Mouse (Mus musculus) urinary bladder, adult 2 months (tissue): ENCODE measurements around the gene Wfdc1. TPM values are rescaled to one million over a fixed set of nuclear protein-coding genes. Genes with fewer than 3 reads are reported as not detected.

Experiments used
- DNase-seq: peaks from one replicate; pipeline ENCODE4 v3.0.0; 2022; ENCODE audit warnings: low spot score
- polyA plus RNA-seq: library from polyadenylated mRNA; depleted of rRNA; stranded (reverse); fragments of >200 nt; gene quantifications from 2 replicates; pipeline ENCODE4 v1.2.3, GENCODE M21; 2012

Wfdc1 gene
- polyA plus RNA-seq, 1 experiment, result 147 TPM

GRCm38 (mm10) chr8:119691989-119692388 lies 25.8 kb downstream of the Wfdc1 start:
- DNase-seq, result no peak

- no peak for DNase-seq
Observed at GRCm38 (mm10) chr8:119694696-119695095, 28.5 kb downstream of the Wfdc1 start.

- DNase-seq, result no peak
Observed at GRCm38 (mm10) chr8:119697163-119697562, 31.0 kb downstream of the Wfdc1 start.

GRCm38 (mm10) chr8:119698960-119699359 lies 32.8 kb downstream of the Wfdc1 start:
- peak; percentile 51 for DNase-seq

- DNase-seq, result no peak
Observed at GRCm38 (mm10) chr8:119699549-119700134, 33.5 kb downstream of the Wfdc1 start, which contains the start of gene Atp2c2. Gene Atp2c2, plus strand, starts transcription at chr8:119700009.

- no peak for DNase-seq
Observed at GRCm38 (mm10) chr8:119702965-119703364, 36.8 kb downstream of the Wfdc1 start.

- no peak for DNase-seq
Observed at GRCm38 (mm10) chr8:119707146-119707545, 41.0 kb downstream of the Wfdc1 start.

- DNase-seq, result no peak
Observed at GRCm38 (mm10) chr8:119708471-119708870, 42.3 kb downstream of the Wfdc1 start.

GRCm38 (mm10) chr8:119708878-119709702 lies 42.9 kb downstream of the Wfdc1 start:
- no peak for DNase-seq

- DNase-seq, result no peak
Observed at GRCm38 (mm10) chr8:119709703-119710093, 43.5 kb downstream of the Wfdc1 start.

- DNase-seq, result no peak
Observed at GRCm38 (mm10) chr8:119712226-119712625, 46.1 kb downstream of the Wfdc1 start.

GRCm38 (mm10) chr8:119713421-119713820 lies 47.3 kb downstream of the Wfdc1 start:
- DNase-seq, result no peak

- no peak for DNase-seq
Observed at GRCm38 (mm10) chr8:119715221-119715620, 49.1 kb downstream of the Wfdc1 start.

GRCm38 (mm10) chr8:119716730-119717299 lies 50.6 kb downstream of the Wfdc1 start:
- DNase-seq, result no peak

- DNase-seq, result no peak
Observed at GRCm38 (mm10) chr8:119717765-119718164, 51.6 kb downstream of the Wfdc1 start.

- DNase-seq, result no peak
Observed at GRCm38 (mm10) chr8:119719011-119719501, 52.9 kb downstream of the Wfdc1 start.

GRCm38 (mm10) chr8:119722348-119722747 lies 56.2 kb downstream of the Wfdc1 start:
- DNase-seq, result no peak

GRCm38 (mm10) chr8:119723676-119724075 lies 57.5 kb downstream of the Wfdc1 start:
- no peak for DNase-seq

GRCm38 (mm10) chr8:119724596-119724995 lies 58.4 kb downstream of the Wfdc1 start:
- no peak for DNase-seq

- DNase-seq, result no peak
Observed at GRCm38 (mm10) chr8:119727093-119727492, 60.9 kb downstream of the Wfdc1 start.

GRCm38 (mm10) chr8:119728351-119728895 lies 62.3 kb downstream of the Wfdc1 start:
- no peak for DNase-seq

GRCm38 (mm10) chr8:119732072-119732471 lies 65.9 kb downstream of the Wfdc1 start:
- no peak for DNase-seq
